Comparison of ENCODE assay signal across 22 mouse cellular contexts in genomic region chr19:56963876-56964275, GRCm38 (mm10). TPM values are rescaled to one million over a fixed set of nuclear protein-coding genes. Genes with fewer than 3 reads are reported as not detected.
DNase-seq lines count a peak whose midpoint lies in the region; ATAC-seq lines count a peak whose summit lies in the region.
"Had no signal": no experiment of that assay in that cellular context is flagged by ENCODE, and none has a peak within 500 bp of the region (broad histone marks: within the 10 kb centered on the region; RNA-seq: fewer than 3 reads in every experiment).

No protein-coding gene starts in this region.

- no peak overlapping the region for H3K4me3 ChIP-seq in lung, embryonic 15.5 days
- H3K4me3 ChIP-seq: embryonic facial prominence, embryonic 15.5 days; erythroblast, embryonic 14.5 days; forebrain, embryonic 10.5 days; gastrocnemius, adult 2 months; heart, embryonic 13.5 days had no signal

- H3K27ac ChIP-seq in lung, embryonic 15.5 days, result peak overlapping the region; percentile 48
- H3K27ac ChIP-seq: embryonic facial prominence, embryonic 15.5 days; forebrain, embryonic 10.5 days; gastrocnemius, adult 2 months; heart, embryonic 13.5 days had no signal

- 36% methylated on average over 5 of the region's 5 CpGs for WGBS in lung, embryonic 15.5 days

- intact Hi-C loops in gastrocnemius, postnatal 14 days (cut with DNase I; ENCODE audit: low total_unique reads), result no loop called here

- no peak for ATAC-seq in lung, embryonic 15.5 days (ENCODE audit: borderline replicate concordance, extremely low read depth, low FRiP score, low TSS enrichment)
- ATAC-seq: forebrain, embryonic 14.5 days; Patski had no signal

- DNase-seq in lung, postnatal 14 days, result no peak
- peak; percentile 19 to 22 for DNase-seq in thymus, postnatal 10 days (ENCODE audit: low spot score in 2 of 2)
- DNase-seq in thymus, adult 18-20 months, result no peak
- DNase-seq in thymus, postnatal 36 days, result peak; percentile 4 to 18
- DNase-seq in gastrocnemius, postnatal 14 days, result no peak
- no peak for DNase-seq in embryo, embryonic 10.5 days (ENCODE audit: low spot score)
- DNase-seq: adrenal gland, adult 2 months; adrenal gland, postnatal 25 days; cerebellum, adult 18-20 months; cerebellum, adult 9-11 months; cerebellum, postnatal 36 days; gastrocnemius, adult 2 months; gastrocnemius, postnatal 36 days; heart, adult 11 months; heart, postnatal 36 days had no signal

- H3K4me1 ChIP-seq in lung, embryonic 15.5 days, result peaks cover 15% of the 10 kb centered on the region
- H3K4me1 ChIP-seq: embryonic facial prominence, embryonic 15.5 days had no signal

- no peak overlapping the region for H3K4me2 ChIP-seq in lung, embryonic 15.5 days
- H3K4me2 ChIP-seq: embryonic facial prominence, embryonic 15.5 days; heart, embryonic 13.5 days had no signal

- no peaks in the 10 kb centered on the region for H3K9me3 ChIP-seq in lung, embryonic 15.5 days
- H3K9me3 ChIP-seq: embryonic facial prominence, embryonic 15.5 days; forebrain, embryonic 10.5 days; heart, embryonic 13.5 days had no signal

- H3K9ac ChIP-seq in lung, embryonic 15.5 days, result no peak overlapping the region
- H3K9ac ChIP-seq: embryonic facial prominence, embryonic 15.5 days; heart, embryonic 13.5 days had no signal

- no peaks in the 10 kb centered on the region for H3K36me3 ChIP-seq in lung, embryonic 15.5 days
- H3K36me3 ChIP-seq: embryonic facial prominence, embryonic 15.5 days; forebrain, embryonic 10.5 days; heart, embryonic 13.5 days had no signal

- no peaks in the 10 kb centered on the region for H3K27me3 ChIP-seq in lung, embryonic 15.5 days
- H3K27me3 ChIP-seq: embryonic facial prominence, embryonic 15.5 days; heart, embryonic 13.5 days; Patski had no signal

RNA-seq across cellular contexts. Expression of gene Afap1l2, which starts 44.2 kb away (rescaled TPM):
- 28.4 and 29.7 TPM in 2 replicates for polyA plus RNA-seq in lung, embryonic 15.5 days (2015; fragmentation: Nextera tagmentation; extraction: Ambion mirVana)
- 10 to 100 TPM in 1 of 2 experiments, 1 to 10 TPM in 1; 6.0 to 11.0 TPM for total RNA-seq in gastrocnemius, postnatal 14 days (2021)
- polyA plus RNA-seq: erythroblast, embryonic 14.5 days had no signal

Comparison
In these comparisons a context has a peak if more than half of its experiments do, and no peak if none do; other contexts are left out.
1. DNase-seq: peak in thymus, postnatal 10 days (2 of 2) and thymus, postnatal 36 days (2 of 2); none in lung, postnatal 14 days (single experiment), thymus, adult 18-20 months (0 of 2), gastrocnemius, postnatal 14 days (single experiment) and embryo, embryonic 10.5 days (single experiment).